Mouse (Mus musculus): Measurements from ENCODE around the gene Unc119b. TPM values are rescaled to one million over a fixed set of nuclear protein-coding genes. Genes with fewer than 3 reads are reported as not detected.
"Not testable (repeated sequence)": the region's sequence is repeated elsewhere in the genome, so short reads cannot be mapped to it uniquely, and the experiment has no call there.

Gene Unc119b
- polyA plus RNA-seq, 1 experiment from 2014 or later: 31.5 TPM

DNA sequence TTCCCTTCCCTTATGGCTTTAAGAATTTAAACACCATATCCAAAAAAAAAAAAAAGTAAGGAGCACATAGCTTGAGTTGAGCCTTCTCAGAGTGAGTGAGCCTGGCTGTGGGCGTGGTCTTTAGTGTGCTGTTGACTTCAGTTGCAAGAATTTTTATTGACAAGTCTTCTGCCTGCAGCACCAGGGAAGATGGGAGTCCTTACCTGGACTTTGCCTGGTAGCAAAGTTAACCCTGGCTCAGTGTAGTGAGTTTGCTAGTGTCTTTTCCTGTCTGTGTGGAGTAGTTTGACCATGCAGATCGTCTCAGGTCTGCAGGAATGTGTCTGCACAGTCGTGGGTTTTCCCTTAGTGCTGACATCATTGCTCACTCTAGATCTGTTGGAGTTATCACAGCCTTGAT lies 43.8 kb downstream of the Unc119b start:
- Histone ChIP-seq H3K4me2 (ENCODE audit: low read length) (no peak overlapping the region), H3K27me3 (replicated peaks; ENCODE audit: control insufficient read depth, insufficient read depth, low read length) (no peaks in the 10 kb centered on the region), H3K36me3 (ENCODE audit: control insufficient read depth, insufficient read depth, low read length) (peaks cover 46% of the 10 kb centered on the region), H3K27ac (ENCODE audit: low read depth, low read length) (no peak overlapping the region), H3K4me1 (ENCODE audit: control insufficient read depth, insufficient read depth, low read depth, low read length) (no peaks in the 10 kb centered on the region), H3K4me3 (ENCODE audit: low read length) (no peak overlapping the region), H3K9ac (ENCODE audit: low read depth, low read length) (no peak overlapping the region), H3K9me3 (ENCODE audit: control insufficient read depth, low read length) (no peaks in the 10 kb centered on the region)
- WGBS: 83% methylated on average over 3 of the region's 3 CpGs
- ATAC-seq: no peak

DNA sequence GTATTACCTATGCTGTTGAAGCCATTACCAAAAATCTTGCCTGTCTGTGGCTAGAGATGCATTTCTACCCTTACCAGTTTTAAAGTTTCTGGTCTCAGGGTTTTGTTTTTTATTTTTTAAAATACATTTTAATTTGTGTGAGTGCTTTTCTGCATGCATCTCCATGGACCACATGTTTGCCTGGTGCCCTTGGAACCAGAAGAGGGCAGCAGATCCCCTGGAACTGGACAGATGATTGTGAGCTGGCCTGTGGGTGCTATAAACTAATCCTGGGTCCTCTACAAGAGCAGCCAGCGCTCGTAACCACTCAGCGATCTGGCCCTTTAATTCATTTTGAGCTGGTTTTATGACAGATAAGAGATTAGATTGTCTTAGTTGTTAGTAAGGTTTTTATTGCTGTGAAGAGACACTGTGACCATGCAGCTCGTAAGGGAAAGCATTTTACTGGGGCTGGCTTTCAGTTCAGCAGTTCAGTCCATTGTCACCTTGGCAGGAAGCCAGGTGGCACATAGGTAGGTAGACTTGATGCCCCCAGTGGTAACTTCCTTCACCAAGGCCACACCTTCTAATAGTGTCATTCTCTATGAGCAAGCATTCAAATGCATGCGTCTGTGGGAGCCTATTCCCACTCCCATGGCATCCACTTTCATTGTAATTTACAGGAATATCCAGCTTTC lies 45.0 kb downstream of the Unc119b start:
- Histone ChIP-seq H3K27ac (ENCODE audit: low read depth, low read length) (no peak overlapping the region), H3K9ac (ENCODE audit: low read depth, low read length) (no peak overlapping the region), H3K4me3 (ENCODE audit: low read length) (no peak overlapping the region), H3K36me3 (ENCODE audit: control insufficient read depth, insufficient read depth, low read length) (peaks cover 39% of the 10 kb centered on the region), H3K4me2 (ENCODE audit: low read length) (no peak overlapping the region), H3K9me3 (ENCODE audit: control insufficient read depth, low read length) (no peaks in the 10 kb centered on the region), H3K4me1 (ENCODE audit: control insufficient read depth, insufficient read depth, low read depth, low read length) (no peaks in the 10 kb centered on the region), H3K27me3 (replicated peaks; ENCODE audit: control insufficient read depth, insufficient read depth, low read length) (no peaks in the 10 kb centered on the region)
- ATAC-seq: no peak
- 96% methylated on average over 5 of the region's 5 CpGs for WGBS

DNA sequence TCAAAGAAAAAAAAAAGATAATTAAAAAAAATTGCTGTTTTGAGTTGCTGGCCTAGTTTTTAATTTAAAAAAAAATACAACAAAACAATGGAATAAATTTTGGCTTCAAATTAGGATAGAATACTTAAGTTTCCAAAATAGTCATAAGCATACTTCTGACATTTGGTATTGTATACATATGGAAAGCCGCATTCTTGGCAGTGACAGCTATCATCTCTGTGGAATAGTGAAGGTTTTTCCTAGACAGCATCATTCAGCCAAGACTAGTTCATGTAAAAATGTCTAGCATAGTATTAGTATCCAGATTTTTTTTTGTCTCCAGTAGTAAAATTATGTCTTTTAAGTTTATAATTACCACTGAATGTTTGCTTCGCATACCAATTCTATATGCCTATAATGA lies 49.1 kb downstream of the Unc119b start:
- H3K4me1 ChIP-seq (ENCODE audit: control insufficient read depth, insufficient read depth, low read depth, low read length): no peaks in the 10 kb centered on the region
- no peak overlapping the region for H3K27ac ChIP-seq (ENCODE audit: low read depth, low read length)
- no peak overlapping the region for H3K4me2 ChIP-seq (ENCODE audit: low read length)
- H3K27me3 ChIP-seq (replicated peaks; ENCODE audit: control insufficient read depth, insufficient read depth, low read length): no peaks in the 10 kb centered on the region
- no peaks in the 10 kb centered on the region for H3K9me3 ChIP-seq (ENCODE audit: control insufficient read depth, low read length)
- H3K4me3 ChIP-seq (ENCODE audit: low read length): no peak overlapping the region
- H3K9ac ChIP-seq (ENCODE audit: low read depth, low read length): no peak overlapping the region
- WGBS: 99% methylated on average over 2 of the region's 2 CpGs
- H3K36me3 ChIP-seq (ENCODE audit: control insufficient read depth, insufficient read depth, low read length): peaks cover 51% of the 10 kb centered on the region
- ATAC-seq: no peak

DNA sequence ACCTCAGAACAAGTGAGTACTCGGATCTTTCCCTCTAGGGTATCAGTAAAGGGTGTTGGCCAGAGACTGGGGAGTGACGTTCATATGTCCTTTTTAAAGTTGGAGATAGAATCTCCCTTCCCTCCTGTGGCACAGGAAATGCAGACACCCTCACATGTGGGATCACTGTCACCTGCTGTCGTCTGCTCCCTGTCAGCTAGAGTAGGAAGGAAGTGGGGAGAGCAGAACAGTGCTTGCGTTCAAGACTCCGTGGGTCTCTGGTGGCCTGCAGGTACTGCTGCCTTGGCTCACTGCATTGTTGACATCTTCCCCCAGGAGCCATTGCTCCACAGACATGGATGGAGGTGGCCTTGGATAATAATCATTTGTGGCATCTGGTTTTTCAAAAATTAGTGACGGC lies 51.3 kb downstream of the Unc119b start:
- H3K4me2 ChIP-seq (ENCODE audit: low read length): no peak overlapping the region
- H3K4me3 ChIP-seq (ENCODE audit: low read length): no peak overlapping the region
- H3K9me3 ChIP-seq (ENCODE audit: control insufficient read depth, low read length): no peaks in the 10 kb centered on the region
- 85% methylated on average over 6 of the region's 6 CpGs for WGBS
- H3K36me3 ChIP-seq (ENCODE audit: control insufficient read depth, insufficient read depth, low read length): peaks cover 34% of the 10 kb centered on the region
- H3K27ac ChIP-seq (ENCODE audit: low read depth, low read length): no peak overlapping the region
- no peak overlapping the region for H3K9ac ChIP-seq (ENCODE audit: low read depth, low read length)
- no peak for ATAC-seq
- H3K27me3 ChIP-seq (replicated peaks; ENCODE audit: control insufficient read depth, insufficient read depth, low read length): no peaks in the 10 kb centered on the region
- no peaks in the 10 kb centered on the region for H3K4me1 ChIP-seq (ENCODE audit: control insufficient read depth, insufficient read depth, low read depth, low read length)

DNA sequence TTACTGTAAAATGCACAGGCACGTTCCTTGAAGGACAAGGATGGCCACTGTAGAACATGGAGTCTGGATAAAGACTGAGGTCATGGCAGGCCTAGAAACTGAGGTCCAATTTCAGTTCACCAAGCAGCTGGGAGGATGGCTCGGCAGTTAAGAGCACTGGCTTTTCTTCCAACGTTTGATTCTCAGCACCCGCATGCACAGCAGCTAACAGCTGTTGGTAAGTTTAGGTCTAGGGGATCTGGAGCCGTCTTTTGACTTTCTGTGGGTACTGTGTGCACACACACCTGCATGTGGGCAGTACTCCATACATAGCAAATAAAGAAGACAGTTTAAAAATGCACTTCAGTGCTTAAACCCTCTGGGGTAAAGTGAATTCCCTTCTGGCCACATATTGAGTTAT lies 53.1 kb downstream of the Unc119b start:
- H3K9ac ChIP-seq (ENCODE audit: low read depth, low read length): no peak overlapping the region
- H3K4me3 ChIP-seq (ENCODE audit: low read length): no peak overlapping the region
- no peaks in the 10 kb centered on the region for H3K4me1 ChIP-seq (ENCODE audit: control insufficient read depth, insufficient read depth, low read depth, low read length)
- no peak overlapping the region for H3K4me2 ChIP-seq (ENCODE audit: low read length)
- ATAC-seq: no peak
- H3K27me3 ChIP-seq (replicated peaks; ENCODE audit: control insufficient read depth, insufficient read depth, low read length): no peaks in the 10 kb centered on the region
- peaks cover 19% of the 10 kb centered on the region for H3K36me3 ChIP-seq (ENCODE audit: control insufficient read depth, insufficient read depth, low read length)
- no peaks in the 10 kb centered on the region for H3K9me3 ChIP-seq (ENCODE audit: control insufficient read depth, low read length)
- WGBS: 90% methylated on average over 5 of the region's 5 CpGs
- H3K27ac ChIP-seq (ENCODE audit: low read depth, low read length): no peak overlapping the region

DNA sequence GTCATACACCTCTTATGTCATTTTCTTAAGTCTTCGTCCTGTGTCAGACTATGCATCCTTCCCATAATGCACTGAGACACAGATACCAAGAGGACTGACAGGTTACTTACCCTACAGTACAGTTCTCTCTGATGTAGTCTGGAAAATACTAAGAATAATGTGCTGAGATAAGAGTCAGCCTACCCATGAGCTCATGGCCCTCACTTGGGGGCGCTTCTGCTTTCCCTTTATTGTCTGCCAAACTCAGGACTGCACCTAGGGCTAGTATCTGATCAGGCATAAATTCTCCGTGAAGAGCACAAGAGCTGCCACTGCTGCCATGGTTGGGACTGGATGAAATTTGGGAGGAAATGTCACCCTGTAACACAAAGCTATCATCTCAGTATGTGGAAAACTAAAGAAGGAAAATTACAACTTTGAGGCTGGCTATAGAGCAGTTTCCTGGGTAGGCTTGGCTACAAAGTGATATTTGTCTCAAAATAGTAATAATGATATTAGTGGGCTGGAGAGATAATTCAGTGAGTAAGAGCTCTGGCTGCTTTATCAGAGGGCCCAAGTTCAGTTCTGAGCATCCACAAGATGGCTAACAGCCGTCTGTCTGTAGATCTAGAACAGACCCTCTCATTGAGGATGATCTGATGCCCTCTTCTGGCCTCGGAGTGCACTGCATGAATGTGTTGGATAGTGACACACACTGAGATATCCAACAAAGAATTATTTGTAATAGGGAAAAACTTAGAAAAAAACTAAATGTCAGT lies 58.5 kb downstream of the Unc119b start:
- H3K4me1 ChIP-seq (ENCODE audit: control insufficient read depth, insufficient read depth, low read depth, low read length): peaks cover 1% of the 10 kb centered on the region; the same call in 1 of the 2 replicates
- no peak overlapping the region for H3K27ac ChIP-seq (ENCODE audit: low read depth, low read length)
- 60% methylated on average over 5 of the region's 5 CpGs for WGBS
- H3K9me3 ChIP-seq (ENCODE audit: control insufficient read depth, low read length): no peaks in the 10 kb centered on the region
- H3K4me2 ChIP-seq (ENCODE audit: low read length): no peak overlapping the region
- no peaks in the 10 kb centered on the region for H3K27me3 ChIP-seq (replicated peaks; ENCODE audit: control insufficient read depth, insufficient read depth, low read length)
- H3K4me3 ChIP-seq (ENCODE audit: low read length): no peak overlapping the region
- H3K36me3 ChIP-seq (ENCODE audit: control insufficient read depth, insufficient read depth, low read length): no peaks in the 10 kb centered on the region
- ATAC-seq: no peak
- no peak overlapping the region for H3K9ac ChIP-seq (ENCODE audit: low read depth, low read length)

DNA sequence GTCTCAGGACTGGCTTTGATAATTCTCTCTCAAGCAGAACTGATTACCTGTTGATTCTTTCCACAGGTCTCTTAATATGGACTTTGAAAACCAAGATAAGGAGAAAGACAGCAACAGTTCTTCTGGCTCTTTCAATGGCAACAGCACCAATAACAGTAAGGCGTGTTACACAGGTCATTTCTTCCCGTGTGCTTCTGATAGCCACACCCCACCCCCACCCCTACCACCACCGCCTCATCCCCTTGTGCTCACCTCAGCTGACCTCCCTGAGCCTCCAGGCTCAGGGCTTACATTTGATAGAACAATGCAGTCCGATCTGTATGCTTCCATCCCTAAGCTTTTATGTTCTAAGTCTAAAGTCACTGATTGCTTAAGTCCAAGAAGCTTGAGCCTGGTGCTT lies 60.0 kb downstream of the Unc119b start:
- no peaks in the 10 kb centered on the region for H3K9me3 ChIP-seq (ENCODE audit: control insufficient read depth, low read length)
- no peak overlapping the region for H3K9ac ChIP-seq (ENCODE audit: low read depth, low read length)
- WGBS: 89% methylated on average over 4 of the region's 4 CpGs
- peaks cover 3% of the 10 kb centered on the region; the same call in 1 of the 2 replicates for H3K4me1 ChIP-seq (ENCODE audit: control insufficient read depth, insufficient read depth, low read depth, low read length)
- H3K4me2 ChIP-seq (ENCODE audit: low read length): no peak overlapping the region
- H3K36me3 ChIP-seq (ENCODE audit: control insufficient read depth, insufficient read depth, low read length): no peaks in the 10 kb centered on the region
- H3K27ac ChIP-seq (ENCODE audit: low read depth, low read length): no peak overlapping the region
- ATAC-seq: no peak
- no peaks in the 10 kb centered on the region for H3K27me3 ChIP-seq (replicated peaks; ENCODE audit: control insufficient read depth, insufficient read depth, low read length)
- no peak overlapping the region for H3K4me3 ChIP-seq (ENCODE audit: low read length)

DNA sequence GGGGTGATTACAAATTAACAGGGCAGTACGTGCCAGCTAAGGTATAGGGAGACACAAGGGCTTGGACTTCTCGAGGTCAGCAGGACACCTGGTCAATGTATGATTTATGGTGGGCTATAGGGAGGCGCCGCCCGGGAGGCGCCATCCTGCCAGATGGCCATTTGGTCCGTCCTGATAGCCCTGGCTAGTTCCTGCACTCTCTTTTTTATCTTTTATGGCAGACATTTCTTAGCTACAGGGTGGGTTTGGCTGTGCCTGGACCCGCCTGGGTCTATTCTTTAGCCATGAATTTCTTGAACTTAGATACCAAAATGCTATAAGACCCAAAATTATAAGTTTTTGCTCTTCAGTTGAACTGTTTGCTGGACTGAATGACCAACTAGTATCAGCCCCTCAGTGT lies 61.5 kb downstream of the Unc119b start:
- WGBS: 69% methylated on average over 8 of the region's 8 CpGs
- not testable (repeated sequence) for H3K36me3 ChIP-seq (ENCODE audit: control insufficient read depth, insufficient read depth, low read length); H3K4me2 ChIP-seq (ENCODE audit: low read length); H3K4me3 ChIP-seq (ENCODE audit: low read length); H3K27me3 ChIP-seq (replicated peaks; ENCODE audit: control insufficient read depth, insufficient read depth, low read length); ATAC-seq; H3K9ac ChIP-seq (ENCODE audit: low read depth, low read length); H3K4me1 ChIP-seq (ENCODE audit: control insufficient read depth, insufficient read depth, low read depth, low read length); H3K9me3 ChIP-seq (ENCODE audit: control insufficient read depth, low read length); H3K27ac ChIP-seq (ENCODE audit: low read depth, low read length)

Data from hindbrain, embryonic 16.5 days (tissue).